Mouse (Mus musculus): ENCODE results near the gene Slc22a17.
A peak's percentile ranks its signal among the peaks of the same experiment; 100 is the strongest.
"Not testable (repeated sequence)": the region's sequence is repeated elsewhere in the genome, so short reads cannot be mapped to it uniquely, and the experiment has no call there.

Slc22a17 gene

DNA sequence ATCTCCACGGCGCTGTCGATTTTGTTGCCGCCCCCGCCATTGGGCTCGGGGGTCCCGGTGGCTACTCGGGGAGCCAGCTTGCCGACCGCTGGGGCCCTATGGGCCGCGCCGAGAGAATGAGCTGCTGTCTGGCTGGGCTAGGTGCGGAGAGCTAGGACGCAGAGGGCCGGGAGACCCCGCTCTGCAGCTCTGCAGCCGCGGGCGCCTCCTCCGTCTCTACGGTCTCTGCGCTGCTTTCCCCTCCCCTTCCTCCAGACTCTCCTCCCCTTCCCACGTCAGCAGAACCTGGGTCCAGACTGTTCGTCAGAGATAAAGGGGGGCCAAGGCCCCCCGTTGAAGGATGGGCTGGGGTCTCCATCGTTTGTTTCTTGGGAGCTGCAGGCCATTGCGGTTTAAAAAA, at the start of gene Slc22a17:
Slc22a17 (minus strand) TSS at position 247 of the 400 bp plus-strand sequence.
- DNase-seq (ENCODE audit: low read depth, low spot score) = peak; percentile 44

DNA sequence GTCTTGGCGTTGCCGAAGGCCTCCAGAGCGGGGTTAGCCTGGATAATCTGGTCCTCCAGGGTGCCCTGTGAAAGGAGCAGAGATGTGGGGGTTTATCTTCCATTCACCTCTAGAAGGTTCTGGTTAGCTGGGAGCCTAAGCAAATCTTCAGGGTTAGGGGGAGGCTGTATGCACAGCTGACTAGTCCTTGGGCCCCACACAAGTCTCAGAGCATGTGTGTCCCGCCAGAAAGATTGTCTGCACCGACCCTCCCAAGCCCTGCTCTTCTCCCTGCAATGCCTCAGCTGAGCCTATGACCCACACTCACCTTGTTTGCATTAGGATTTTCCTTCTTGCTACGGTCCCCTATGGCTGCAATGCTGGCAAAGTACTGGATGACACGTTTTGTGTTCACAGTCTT, 49.8 kb upstream of the Slc22a17 start:
- no peak for DNase-seq (ENCODE audit: low read depth, low spot score)

DNA sequence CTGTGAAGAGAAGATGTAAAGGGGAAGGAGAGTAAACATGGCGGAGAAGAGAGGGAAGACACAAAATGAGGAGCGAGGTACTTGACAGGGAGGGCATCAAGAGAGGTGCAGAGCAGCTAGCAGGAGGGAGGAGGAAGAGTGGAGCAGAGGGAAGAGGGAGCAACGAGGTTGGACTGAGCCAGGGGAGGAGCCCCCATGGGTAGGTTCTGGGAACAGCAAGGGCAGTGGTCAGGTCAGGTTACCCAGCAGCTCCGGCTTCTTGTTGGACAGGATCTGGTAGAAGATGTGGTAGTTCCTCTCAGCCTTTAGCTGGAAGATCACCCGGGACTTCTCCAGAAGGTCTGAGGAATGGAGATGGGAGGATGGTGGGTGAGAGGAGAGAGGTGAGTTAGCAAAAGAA, 48.6 kb upstream of the Slc22a17 start:
- DNase-seq (ENCODE audit: low read depth, low spot score) = no peak

DNA sequence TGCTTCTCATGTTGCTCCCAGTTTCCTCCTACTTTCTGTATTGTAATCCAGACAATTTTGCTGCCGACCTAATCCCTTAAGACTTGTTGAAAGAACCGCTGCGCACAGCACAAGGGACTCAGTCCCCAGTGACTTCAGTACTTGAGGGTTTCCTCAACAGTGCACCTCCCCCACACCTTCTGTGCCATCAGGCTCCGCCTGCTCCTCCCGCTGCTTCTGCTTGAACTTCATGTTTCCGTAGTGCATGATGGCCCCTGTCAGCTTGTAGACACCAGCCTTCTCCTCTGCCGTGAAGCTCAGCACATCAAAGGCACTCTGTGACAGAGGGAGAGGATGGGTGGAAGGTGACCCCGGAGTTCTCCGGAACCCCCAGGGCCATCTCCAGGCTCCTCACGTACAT, 47.8 kb upstream of the Slc22a17 start:
- peak; percentile 16 for DNase-seq (ENCODE audit: low read depth, low spot score)

DNA sequence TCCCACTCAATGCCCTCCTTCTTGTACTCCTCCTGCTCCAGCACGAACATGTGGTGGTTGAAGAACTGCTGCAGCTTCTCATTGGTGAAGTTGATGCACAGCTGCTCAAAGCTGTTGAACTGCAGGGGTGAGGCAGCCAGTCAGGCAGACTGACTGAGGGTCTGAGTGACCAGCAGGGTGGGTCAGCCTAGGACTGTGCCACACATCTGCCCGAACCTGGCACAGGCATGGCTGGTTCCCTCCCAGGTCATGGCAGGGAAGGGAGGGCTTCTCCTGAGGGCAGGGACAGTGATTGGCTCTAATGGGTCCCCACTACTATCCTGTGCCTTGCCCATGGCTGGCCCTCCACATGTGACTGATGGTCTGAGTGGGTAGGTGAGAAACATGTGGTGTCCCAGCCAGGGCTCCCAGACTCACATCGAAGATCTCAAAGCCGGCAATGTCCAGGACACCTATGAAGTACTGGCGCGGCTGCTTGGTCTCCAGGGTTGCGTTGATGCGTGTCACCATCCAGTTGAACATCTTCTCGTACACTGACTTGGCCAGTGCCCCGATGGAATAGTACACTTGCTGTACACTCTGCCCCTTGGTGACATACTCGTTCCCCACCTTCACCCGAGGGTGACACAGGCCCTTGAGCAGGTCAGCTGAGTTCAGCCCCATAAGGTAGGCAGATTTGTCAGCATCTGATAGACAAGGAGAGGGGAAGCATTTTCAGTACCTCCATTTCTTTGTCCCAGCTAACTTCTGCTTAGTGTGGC, 47.1 kb upstream of the Slc22a17 start:
- not testable (repeated sequence) for DNase-seq (ENCODE audit: low read depth, low spot score)

DNA sequence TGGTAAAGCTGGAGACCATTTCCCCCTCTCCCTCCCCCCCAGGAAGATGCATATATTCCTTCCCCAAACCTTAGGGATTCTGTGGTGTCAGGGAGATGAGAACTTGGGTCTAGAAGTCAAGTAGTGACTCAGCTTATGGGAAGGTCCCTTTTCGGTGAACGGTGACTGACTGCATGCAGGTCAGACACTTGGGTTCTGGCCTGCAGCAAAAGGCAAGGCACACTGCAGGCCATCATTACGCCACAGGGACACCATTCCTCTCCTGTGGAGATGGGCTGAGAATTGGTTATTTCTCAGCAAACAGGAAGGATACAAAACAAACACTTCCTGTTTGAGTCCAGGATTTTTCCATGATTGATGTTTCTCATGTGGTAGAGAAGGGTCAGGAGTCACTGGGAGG, 46.3 kb upstream of the Slc22a17 start:
- no peak for DNase-seq (ENCODE audit: low read depth, low spot score)

DNA sequence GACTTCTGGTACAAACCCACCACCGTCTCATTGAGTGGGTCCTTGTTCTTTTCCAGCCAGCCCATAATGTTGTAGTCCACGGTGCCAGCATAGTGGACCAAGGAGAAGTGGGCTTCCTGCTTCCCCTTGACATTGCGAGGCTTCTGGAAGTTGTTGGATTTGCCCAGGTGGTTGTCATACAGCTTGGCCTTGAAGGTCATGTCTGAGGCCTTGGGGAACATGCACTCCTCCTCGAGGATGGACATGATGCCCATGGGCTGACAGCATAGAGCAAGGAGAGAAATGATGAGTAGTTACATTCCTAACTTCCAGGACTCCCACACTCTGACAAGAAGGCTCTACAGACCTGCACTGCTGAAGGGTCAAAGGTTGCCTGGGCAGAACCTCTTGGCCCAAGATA, 45.6 kb upstream of the Slc22a17 start:
- no peak for DNase-seq (ENCODE audit: low read depth, low spot score)

DNA sequence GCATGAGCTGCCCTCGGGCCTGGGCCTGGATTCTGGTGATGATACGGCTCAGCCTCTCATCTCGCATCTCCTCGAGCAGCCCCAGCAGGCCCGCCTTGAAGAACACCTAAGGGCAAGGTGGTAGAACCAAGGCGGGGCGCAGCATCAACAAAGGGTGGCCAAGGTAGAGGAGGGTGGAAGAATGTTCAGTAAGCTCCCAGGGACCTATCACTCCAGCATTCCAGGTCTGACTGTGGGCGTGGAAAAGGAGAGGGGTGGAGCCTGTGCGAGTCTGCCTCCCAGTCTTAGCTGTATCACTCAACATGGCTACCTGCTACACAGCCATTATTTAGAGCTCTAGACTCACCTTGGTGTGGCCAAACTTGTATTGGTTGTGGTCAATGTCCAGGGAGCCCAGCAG, 43.6 kb upstream of the Slc22a17 start:
- DNase-seq (ENCODE audit: low read depth, low spot score) = no peak

DNA sequence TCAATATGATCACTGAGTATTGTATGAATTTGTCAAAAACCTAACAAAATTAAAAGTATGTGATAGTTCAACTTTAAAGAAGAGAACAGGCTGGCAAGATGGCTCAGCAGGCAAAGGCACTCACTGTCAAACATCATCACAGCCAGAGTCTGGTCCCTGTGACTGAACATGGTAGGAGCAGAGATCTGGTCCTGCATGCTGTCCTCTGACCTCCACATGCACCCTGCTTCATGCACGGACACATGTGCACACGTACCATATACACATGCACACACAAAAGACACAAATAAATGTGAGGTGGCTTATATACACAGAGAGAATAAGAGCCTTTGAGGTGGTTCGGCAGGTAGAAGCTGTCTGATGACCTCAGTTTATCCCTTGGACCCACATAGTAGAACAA, 42.5 kb upstream of the Slc22a17 start:
- no peak for DNase-seq (ENCODE audit: low read depth, low spot score)

DNA sequence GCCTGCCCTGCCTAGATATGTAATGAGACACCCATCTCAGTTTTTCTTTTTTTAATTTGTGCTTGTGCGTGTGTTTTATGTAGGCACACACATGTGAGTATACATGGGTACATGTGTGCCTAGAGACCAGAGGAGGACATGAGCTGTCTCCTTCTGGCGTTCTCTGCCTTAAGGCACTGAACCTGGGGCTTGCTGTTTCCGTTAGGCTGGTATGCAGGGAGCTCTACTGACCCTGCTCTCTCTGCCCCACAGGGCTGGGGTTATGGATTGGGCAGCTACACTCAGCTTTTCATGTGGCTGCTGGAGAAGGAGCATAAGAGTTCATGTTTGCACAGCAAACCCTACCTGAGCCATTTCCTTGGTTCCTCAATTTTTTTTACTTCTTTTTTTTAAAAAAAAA, 41.5 kb upstream of the Slc22a17 start:
- no peak for DNase-seq (ENCODE audit: low read depth, low spot score)

DNA sequence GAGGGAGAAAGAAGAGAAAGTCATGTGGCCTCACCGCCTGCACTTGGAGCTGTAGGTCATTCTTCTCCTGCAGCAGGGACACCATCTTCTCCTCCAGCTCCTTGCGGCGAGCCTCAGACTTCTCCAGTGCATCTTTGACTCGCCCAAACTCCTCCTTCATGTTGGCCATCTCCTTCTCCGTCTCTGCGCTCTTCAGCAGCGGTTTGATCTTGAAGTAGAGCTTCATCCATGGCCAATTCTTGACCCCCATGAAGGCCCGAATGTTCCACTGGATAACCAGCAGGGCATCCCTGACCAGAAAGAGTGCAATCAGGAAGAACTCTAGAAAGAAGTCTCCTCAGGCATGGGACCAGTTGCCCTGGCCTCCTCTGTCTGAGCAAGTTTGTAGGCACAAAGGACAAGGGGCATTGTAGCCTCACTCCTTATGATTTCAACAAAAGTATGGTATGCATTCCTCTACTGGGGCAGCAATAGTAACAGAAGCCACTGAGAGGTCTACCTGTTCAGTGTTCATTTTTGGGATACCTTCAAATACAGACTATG, 40.8 kb upstream of the Slc22a17 start:
- no peak for DNase-seq (ENCODE audit: low read depth, low spot score)

DNA sequence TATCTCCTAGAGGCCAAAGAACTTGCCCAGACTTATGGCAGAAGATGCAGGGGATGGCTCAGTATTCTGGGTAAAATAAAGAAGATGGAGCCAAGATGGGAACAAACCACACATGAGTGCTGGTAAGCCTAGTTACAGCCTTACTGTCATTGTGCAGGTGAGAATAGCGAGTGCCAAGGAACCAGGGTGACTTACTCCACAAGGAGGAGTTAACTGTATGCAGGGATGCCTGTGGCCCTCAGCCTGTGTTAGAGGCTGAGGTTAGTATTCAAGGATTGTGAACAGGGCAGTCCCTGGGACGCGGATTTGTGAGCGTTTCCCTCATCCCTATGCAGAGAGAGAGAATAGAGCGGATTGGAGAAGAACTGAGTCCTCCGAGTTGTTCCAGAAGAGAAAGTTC, 38.7 kb upstream of the Slc22a17 start:
- no peak for DNase-seq (ENCODE audit: low read depth, low spot score)

DNA sequence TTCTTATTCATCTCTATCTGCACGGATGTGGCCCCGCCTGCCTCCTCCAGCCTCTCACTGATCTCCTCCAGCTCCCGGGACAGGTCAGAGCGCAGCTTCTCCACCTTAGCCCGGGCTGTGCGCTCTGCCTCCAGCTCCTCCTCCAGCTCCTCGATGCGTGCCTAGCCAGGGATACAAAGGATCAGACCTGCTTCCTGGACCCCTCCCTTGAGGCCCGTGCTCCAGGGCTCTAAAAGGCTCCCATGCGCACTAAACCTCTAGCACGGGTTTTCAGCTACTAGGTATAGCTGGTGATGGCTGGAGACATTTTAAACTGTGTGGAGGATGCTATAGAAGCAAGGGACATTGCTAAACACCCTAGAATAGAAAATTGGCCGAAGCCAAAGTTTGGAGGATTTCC, 37.6 kb upstream of the Slc22a17 start:
- DNase-seq (ENCODE audit: low read depth, low spot score) = no peak

DNA sequence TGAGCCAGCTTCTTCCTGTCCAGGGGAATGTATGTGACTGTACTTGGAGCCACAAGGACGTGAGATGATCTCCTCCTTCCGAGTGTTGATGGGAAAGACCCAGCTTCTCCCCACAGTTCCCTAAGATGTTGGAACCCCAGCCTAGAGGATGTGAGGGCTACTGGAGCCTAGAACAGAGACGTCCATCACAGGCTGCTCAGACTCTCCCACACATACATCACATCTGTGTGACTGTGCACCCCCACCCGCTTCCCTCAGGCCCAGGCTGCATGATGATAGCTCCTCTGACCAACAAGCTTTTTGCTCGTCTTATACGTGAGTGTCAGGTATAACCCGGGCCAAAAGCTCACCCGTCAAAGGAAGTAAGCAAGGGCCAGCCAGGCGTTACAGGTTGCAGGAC, 35.8 kb upstream of the Slc22a17 start:
- no peak for DNase-seq (ENCODE audit: low read depth, low spot score)

DNA sequence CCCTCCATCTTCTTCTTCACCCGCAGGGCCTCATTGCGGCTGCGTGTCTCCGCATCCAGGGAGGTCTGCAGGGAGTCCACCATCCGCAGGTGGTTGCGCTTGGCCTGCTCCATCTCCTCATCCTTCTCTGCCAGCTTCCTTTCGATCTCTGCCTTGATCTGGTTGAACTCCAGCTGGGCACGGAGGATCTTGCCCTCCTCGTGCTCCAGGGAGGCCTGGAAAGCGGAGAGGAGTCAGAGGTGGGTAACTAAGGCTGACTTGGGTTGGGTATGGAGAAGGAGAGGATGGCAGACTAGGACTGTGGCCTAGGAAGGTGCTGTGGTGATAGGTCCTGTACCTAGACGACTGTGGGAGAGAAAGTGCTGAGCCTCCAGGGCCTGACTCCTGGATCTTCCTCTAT, 34.1 kb upstream of the Slc22a17 start:
- DNase-seq (ENCODE audit: low read depth, low spot score) = not testable (repeated sequence)

DNA sequence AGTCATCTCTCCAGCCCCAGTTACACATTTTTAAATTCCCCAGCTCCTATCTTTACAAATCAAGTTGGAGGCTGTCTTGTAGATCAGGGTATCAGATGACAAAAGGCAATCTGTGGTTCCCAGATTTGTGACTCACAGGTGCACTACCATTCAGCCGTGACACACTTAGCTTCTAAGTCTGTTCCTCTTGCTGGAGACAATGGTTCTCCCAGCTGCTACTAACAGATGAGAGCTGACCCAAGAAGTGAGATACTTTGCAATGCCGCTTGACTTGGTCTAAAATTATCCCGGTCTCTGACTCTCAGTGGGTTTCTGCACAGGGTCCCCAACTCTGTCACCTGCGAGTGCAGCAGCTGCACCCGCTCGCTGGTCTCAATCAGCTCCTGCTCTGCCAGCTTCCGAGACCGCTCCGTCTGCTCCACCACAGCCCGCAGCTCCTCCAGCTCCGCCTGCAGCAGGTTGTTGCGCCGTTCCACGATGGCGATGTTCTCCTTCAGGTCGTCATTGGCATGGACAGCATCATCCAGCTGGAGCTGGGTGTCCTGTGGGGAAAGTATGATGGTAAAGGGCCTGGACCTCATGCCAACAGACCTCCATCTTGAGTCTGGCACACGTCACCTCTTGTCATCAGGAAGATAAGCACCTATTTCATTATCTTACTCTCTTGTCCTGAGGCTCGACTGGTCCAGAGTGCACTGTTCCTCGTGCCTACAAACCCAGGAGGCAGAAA, 33.2 kb upstream of the Slc22a17 start:
- no peak for DNase-seq (ENCODE audit: low read depth, low spot score)

DNA sequence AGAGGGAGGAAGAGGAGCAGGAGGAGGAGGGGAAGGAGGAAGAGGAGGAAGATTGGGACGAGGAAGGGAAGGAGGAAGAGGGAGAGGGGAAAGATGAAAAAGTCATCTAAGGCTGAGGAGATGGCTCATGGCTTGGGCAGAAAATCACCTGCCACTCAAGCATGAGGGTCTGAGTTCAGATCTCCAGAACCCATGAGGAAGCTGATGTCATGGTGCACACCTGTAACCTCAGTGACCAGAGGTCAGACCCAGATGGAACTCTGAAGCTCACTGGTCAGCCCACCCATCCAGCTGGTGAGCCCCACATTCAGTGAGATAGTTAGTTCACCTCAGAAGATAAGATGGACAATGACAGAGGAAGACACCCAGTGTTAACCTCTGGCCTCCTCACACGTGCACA, 32.0 kb upstream of the Slc22a17 start:
- no peak for DNase-seq (ENCODE audit: low read depth, low spot score)

DNA sequence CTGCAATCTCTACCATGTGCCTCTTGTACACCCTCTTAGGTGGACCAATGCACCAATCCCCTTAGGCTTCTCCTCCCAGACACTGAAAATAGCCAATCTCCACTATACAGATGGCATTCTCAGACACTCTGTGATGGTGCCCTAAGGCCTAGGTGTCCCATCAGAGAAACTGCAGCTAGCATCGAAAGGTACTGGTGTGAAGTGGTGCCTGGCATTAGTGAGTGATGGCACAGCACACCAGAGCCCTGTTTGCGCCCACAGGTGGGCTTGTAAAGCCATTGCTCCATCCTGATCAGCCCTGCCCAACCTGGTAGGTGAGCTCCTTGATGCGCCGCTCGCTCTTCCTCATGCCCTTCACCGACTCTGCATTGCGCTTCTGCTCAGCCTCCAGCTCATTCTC, 31.0 kb upstream of the Slc22a17 start:
- no peak for DNase-seq (ENCODE audit: low read depth, low spot score)

DNA sequence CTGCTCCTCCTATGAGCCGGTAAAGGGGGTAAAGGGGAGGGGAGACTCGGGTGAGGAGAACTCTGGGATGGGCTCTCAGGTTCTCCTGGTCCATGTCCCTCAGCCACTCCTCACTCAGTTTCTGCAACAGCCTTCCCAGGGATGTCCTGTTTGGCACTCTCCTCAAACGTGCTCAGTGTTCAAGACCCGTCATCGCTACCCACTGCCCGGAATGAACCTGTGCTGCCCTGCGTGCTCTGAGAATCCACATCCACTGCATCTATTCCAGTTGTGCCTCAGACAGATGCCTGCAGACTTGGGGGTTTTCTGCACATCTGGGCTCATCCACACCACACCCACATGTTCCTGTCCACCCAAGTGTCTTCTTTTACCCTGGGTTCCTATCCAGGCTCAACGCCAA, 29.5 kb upstream of the Slc22a17 start:
- no peak for DNase-seq (ENCODE audit: low read depth, low spot score)

DNA sequence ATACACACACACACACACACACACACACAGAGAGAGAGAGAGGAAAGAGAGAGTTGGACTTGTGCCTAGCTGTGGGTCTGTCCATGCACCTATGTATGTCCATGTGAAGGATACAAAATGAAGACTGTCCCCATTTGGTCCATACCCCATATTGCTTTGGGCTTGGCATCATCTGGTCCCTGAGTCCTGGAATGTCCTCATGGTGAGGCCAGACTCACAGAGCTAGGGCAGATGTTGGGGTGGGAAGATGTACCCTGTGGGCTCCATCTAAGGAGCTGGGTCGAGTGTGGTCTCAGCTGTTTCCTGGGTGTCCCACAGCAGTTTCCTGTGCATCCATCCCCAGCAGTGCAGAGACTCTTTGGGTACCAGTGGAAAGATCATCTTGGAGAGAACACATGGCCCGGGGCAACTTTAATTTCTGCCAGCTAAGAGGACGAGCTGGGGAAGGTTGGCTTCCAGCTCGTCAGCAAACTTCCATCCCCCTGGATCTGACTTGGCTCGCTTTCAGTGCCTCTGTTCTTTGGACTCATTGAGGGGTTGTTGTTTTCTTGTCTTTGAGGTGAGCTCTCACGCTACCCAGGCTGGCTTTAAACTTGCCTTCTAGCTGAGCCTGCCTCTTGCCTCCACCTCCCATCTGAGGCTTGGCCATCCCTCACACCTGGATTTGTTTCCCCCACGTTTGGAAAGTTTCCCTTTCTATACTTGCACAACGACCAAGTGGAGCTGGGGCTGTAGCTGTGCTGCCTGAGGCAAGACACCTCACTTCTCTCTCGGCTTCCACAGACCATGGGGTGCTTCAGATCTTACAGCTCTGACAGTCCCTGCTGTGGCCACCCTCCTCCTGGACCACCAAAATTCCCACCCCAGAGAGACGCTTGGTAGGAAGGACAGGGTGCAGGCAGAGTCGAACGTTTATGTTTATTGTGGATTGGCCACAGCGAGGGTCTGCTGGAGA, 28.4 kb upstream of the Slc22a17 start:
- no peak for DNase-seq (ENCODE audit: low read depth, low spot score)

DNA sequence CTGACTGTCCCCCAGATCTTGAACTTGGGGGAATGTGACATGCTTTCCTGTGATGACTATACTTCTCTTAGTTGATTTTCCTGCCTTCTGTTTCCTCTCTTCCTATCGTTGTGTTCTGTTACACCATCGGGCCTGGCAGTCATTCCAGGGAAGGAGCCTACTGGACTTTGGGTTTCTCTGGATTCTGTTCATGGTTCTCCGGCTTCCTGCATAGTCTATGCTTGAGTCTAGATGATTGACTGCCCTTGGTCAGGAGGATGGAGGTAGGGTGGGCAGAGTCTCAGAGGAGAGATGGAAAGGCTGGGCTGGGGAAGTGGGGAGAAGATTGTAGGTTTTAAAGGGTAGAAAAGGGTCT, 27.2 kb upstream of the Slc22a17 start:
- no peak for DNase-seq (ENCODE audit: low read depth, low spot score)

Data from CD4-positive helper T cell, adult 2 months (primary cell).